Mouse (Mus musculus) adrenal gland, adult (tissue): ENCODE measurements around the gene Triobp.

Source experiments
- DNase-seq, 2 experiments: peaks; one replicate each; pipeline ENCODE4 v3.0.0; 2022 to 2023; ENCODE audit warnings: low spot score in 1 of 2; ENCODE audit not compliant: inconsistent age in 2 of 2

The Triobp gene

GRCm38 (mm10) chr15:78959537-78959936 lies 12.0 kb downstream of the Triobp start:
- no peak for DNase-seq

GRCm38 (mm10) chr15:78960088-78960487 lies 12.6 kb downstream of the Triobp start:
- peak; percentile 79 to 82 for DNase-seq

DNA sequence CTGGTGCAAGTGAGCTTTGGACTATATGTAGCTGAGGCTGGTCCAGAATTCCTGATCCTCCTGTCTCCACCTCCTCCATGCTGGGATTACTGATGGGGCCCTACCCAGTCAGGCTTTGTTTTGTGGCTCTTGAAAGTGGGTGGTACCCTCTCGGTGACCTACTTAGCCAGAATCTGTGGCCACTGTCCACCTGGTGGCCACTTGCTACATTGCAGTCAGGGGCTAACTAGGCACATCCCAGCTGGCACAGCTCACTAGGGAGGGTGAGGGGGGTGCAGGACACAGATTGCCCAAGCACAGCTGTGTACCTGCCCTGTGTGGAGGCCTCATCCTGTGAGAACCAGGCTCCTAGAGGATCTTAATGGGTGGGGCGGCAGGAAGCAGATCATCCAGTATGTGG lies 15.4 kb downstream of the Triobp start:
- peak; percentile 74 to 91 for DNase-seq

DNA sequence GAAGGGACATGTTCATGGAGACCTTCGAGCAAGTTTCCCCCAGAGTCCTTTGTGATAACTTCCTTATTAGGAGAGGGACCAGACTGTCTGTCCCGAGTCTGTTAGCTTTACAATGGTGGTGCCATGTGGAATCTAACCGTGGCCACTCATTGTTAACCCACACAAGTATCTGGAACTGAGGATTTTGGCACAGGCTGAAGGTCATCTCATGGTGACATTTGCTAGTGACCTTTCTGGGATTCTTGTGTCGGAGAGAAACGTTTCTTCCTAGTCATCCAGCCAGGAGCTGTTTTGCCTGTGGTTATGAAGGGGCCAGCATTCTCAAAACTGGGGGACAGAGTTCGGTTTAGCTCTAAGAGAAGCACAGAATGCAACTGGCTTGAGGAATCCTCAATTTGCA lies 24.1 kb downstream of the Triobp start:
- peak; percentile 74 to 90 for DNase-seq

DNA sequence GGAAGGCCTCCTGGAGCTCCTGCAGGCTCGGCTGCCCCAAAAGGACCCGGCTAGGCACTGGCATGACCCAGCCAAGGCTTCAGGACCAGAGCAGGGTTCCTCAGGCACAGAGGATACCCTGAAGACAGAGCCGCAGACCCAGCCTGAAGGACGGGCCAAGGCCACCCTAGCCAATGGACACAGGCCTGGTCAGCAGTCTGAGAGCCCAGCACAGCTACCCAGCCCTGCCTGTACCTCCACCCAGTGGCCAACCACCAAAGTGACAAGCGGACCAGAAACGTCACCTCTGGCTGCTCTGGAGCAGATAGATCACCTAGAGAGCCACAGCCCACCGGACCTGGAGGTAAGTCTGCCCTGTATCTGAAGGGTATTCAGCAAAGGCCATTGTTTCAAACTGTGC lies 26.4 kb downstream of the Triobp start:
- DNase-seq: peak; percentile 85 to 90

DNA sequence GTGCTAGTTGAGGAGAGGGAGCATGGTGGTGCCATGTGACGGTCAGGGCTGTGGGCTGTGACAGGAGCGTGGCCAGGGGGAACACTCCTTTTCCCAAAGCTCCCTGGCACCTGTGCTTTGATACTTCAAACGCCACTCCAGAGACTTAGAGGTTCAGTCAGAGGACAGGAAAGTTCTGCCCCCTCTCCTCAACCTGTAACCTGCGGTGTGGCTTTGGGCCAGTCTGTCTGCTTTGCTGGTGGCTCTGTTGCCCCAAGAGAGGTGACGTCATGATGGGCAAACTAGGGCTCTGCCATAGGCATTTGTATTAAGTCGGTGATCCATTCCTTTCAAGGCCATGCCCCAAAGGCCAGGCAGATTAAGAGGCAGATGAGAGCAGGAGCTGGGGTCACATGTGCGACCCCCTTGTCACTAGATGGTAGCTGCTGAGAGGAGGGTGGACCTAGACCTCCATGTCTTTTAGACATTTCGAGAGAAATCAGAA lies 30.2 kb downstream of the Triobp start:
- DNase-seq: no peak

- peak; percentile 75 to 89 for DNase-seq
These were observed 31.4 kb downstream of the Triobp start for GRCm38 (mm10) chr15:78978875-78979274.

DNA sequence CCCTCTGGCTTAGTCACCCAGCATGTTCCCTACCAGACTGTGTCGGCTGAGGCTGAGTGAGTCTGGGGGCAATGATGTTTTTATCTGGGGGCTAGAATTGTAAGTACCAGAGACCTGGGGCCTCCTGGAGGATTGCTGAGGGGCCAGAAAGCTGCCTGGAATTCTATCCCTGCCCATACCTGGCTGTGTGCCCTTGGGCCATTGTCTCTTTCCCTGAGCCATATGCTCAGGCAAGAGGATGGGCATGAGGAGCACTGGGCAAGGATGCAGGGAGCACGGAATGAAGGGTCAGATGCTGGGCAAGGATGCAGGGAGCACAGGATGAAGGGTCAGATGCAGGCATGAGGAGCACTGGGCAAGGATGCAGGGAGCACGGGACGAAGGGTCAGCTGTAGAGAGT lies 32.6 kb downstream of the Triobp start:
- DNase-seq: peak in 1 of 2 experiments; percentile 25

GRCm38 (mm10) chr15:78982658-78983435 lies 35.3 kb downstream of the Triobp start:
- DNase-seq: peak; percentile 95 to 97

GRCm38 (mm10) chr15:78983436-78984285 lies 36.1 kb downstream of the Triobp start:
- DNase-seq: peak in 1 of 2 experiments; percentile 80

DNA sequence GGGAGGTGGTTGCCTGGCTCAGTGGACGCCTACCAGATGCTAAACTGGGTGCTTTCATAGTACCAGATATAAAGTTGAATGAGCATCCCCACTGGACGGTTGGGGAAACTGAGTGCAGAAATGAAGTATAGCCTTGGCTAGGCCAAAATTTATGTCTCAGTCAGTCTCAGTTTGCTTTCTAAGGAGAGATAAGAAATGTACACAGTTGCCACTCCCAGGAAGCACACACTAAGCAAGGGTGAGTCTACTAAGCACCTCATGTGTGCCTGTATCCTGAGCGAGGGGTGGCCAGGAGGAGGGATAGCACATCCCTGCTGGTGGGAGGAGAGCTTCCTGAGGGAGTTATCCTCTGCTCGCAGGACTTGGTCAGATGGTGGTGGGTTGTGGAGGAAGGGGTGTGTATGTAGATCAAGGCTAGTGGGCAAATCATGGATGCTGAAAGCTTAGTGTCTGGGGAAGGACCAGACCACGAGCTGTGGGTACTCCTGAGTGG lies 36.8 kb downstream of the Triobp start:
- DNase-seq: peak in 1 of 2 experiments; percentile 73

DNA sequence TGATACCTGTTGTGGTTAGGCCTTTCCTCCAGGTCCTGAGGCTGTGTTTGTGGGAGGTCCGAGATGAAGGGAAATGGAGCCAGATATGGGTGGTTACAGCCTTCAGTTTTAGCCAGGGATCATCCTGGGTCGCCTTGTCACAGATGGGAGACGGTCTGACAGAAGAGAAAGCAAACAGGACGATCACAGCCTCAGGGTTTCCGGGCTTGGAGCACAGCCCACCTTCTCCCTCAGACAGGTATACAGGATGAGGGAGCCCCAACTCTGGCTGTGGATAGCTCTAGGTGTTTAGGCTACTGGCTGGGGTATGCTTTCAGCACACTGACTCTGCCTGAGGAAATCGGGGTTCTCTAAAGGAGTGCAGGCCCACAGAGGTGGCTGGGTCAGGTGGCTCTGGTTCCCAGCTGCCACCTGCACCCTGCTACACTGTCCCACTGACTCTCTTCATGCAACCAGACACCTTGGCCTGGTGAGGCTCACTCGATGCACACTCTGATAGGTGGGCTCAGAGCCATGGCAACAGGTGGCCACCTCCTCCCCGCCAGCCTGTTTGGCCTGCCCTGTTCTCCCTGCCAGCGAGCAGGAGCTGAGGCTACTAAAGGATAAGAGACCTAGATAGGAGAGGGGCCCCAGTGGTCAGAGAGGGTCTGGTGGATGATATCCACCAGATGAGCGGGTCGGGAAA lies 39.2 kb downstream of the Triobp start:
- peak; percentile 43 to 60 for DNase-seq

DNA sequence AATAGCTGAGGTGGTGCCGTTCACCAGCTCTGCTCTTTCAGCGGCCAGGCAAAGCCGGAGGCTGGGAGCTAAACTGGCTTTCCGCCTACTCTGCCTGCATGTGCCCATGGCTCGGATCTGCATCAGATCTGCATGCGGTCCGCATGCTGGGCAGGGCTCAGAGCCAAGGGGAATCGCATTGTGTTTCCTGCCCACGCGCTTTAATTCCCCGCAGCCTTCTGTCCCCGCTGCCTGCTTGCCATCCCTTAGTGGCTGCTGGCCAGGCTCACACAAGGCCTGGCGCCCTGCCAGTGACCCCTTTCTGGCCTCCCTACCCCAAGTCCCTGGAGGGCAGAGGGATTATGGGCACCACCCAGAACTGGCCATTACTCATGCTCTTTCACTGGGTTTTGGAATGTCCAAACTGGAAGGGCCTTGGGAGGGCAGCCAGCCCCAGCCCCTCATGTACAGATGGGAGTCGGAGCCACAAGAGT lies 41.0 kb downstream of the Triobp start:
- DNase-seq: peak; percentile 94 to 98

- DNase-seq: peak; percentile 74 to 86
These were observed 41.9 kb downstream of the Triobp start for GRCm38 (mm10) chr15:78989152-78990092.

GRCm38 (mm10) chr15:78990093-78990463 lies 42.6 kb downstream of the Triobp start:
- peak; percentile 54 to 84 for DNase-seq

- DNase-seq: peak; percentile 68 to 86
These were observed 43.5 kb downstream of the Triobp start for GRCm38 (mm10) chr15:78990970-78991525.

- DNase-seq: peak in 1 of 2 experiments; percentile 31
These were observed 44.7 kb downstream of the Triobp start for GRCm38 (mm10) chr15:78992235-78992634.

GRCm38 (mm10) chr15:78992925-78993324 lies 45.4 kb downstream of the Triobp start:
- DNase-seq: peak in 1 of 2 experiments; percentile 18

DNA sequence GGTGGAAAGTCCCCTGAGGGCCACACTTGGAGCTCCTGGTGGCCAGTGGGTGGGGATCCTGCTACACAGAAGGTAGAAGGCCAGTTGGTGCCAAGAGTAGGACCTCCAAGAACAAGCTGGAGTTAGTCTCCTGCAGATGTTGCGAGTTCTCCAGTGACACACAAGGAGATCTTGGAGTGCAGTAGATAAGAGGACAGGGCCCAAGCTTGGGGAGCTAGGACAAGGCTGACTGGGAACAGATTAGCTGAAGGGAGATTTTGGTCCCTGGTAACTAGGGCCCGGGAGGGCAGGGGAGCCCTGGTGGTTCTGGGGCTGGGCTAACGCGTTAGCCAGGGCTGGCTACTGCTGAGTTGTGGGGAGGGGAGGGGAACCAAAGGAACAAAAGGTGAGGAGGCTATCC lies 48.4 kb downstream of the Triobp start:
- peak in 1 of 2 experiments; percentile 50 for DNase-seq
